Mouse (Mus musculus) limb, embryonic 13.5 days (tissue): ENCODE results near the gene Prr22. TPM values are rescaled to one million over a fixed set of nuclear protein-coding genes. Genes with fewer than 3 reads are reported as not detected.

Experiments
- ATAC-seq: fragments of 200-750 bp; cut with Nextera tagmentation; 2 replicates; pipeline ENCODE4 v1.8.0; 2017; ENCODE audit warnings: low read depth, moderate number of reproducible peaks, moderate TSS enrichment; ENCODE audit not compliant: low FRiP score
- H3K27ac ChIP-seq: fragments of 300-500 bp; sonication (generic); 2 replicates; pipeline ENCODE4 v1.5.1; 2015; ENCODE audit warnings: inconsistent platforms, mild to moderate bottlenecking, moderate library complexity
- H3K27me3 ChIP-seq: fragments of 300-500 bp; sonication (generic); 2 replicates; pipeline ENCODE4 v1.6.1; 2015; ENCODE audit warnings: mild to moderate bottlenecking, inconsistent platforms
- H3K36me3 ChIP-seq: fragments of 300-500 bp; sonication (generic); 2 replicates; pipeline ENCODE4 v1.6.1; 2015; ENCODE audit warnings: inconsistent platforms, mild to moderate bottlenecking, moderate library complexity
- H3K4me1 ChIP-seq: fragments of 300-500 bp; sonication (generic); 2 replicates; pipeline ENCODE4 v1.6.1; 2015; ENCODE audit warnings: inconsistent platforms
- H3K4me2 ChIP-seq: fragments of 300-500 bp; sonication (generic); replicated peaks from 2 replicates; pipeline ENCODE4 v1.6.1; 2015; ENCODE audit warnings: inconsistent platforms, mild to moderate bottlenecking, moderate library complexity
- H3K4me3 ChIP-seq: fragments of 300-500 bp; sonication (generic); 2 replicates; pipeline ENCODE4 v1.5.1; 2015; ENCODE audit warnings: moderate library complexity, mild to moderate bottlenecking, inconsistent platforms
- H3K9ac ChIP-seq: fragments of 300-500 bp; sonication (generic); 2 replicates; pipeline ENCODE4 v1.6.1; 2015; ENCODE audit warnings: mild to moderate bottlenecking, inconsistent platforms
- H3K9me3 ChIP-seq: fragments of 300-500 bp; sonication (generic); 2 replicates; pipeline ENCODE4 v1.6.1; 2016; ENCODE audit warnings: inconsistent platforms
- WGBS: fragments of 180-500 bp; shearing (Covaris S2); methylation state at CpG from one replicate; pipeline ENCODE4 v1.1.7; 2015; 5-methylcytosine and 5-hydroxymethylcytosine counted together
- polyA plus RNA-seq: library from polyadenylated mRNA; unstranded; fragments of >200 nt; fragmentation: Nextera tagmentation; extraction: Ambion mirVana; gene quantifications from 2 replicates; pipeline ENCODE4 v1.2.1, GENCODE M21; 2015

Gene Prr22
- polyA plus RNA-seq, 1 experiment from 2014 or later: 1.5 TPM

- WGBS: 64% methylated on average over 5 of the region's 5 CpGs
- Histone ChIP-seq H3K9me3 (no peaks in the 10 kb centered on the region), H3K4me2 (no peak overlapping the region), H3K4me1 (no peaks in the 10 kb centered on the region), H3K4me3 (no peak overlapping the region), H3K36me3 (no peaks in the 10 kb centered on the region), H3K27me3 (no peaks in the 10 kb centered on the region), H3K9ac (no peak overlapping the region), H3K27ac (no peak overlapping the region)
- ATAC-seq: no peak
Observed at GRCm38 (mm10) chr17:56744173-56744572, 25.9 kb upstream of the Prr22 start.

DNA sequence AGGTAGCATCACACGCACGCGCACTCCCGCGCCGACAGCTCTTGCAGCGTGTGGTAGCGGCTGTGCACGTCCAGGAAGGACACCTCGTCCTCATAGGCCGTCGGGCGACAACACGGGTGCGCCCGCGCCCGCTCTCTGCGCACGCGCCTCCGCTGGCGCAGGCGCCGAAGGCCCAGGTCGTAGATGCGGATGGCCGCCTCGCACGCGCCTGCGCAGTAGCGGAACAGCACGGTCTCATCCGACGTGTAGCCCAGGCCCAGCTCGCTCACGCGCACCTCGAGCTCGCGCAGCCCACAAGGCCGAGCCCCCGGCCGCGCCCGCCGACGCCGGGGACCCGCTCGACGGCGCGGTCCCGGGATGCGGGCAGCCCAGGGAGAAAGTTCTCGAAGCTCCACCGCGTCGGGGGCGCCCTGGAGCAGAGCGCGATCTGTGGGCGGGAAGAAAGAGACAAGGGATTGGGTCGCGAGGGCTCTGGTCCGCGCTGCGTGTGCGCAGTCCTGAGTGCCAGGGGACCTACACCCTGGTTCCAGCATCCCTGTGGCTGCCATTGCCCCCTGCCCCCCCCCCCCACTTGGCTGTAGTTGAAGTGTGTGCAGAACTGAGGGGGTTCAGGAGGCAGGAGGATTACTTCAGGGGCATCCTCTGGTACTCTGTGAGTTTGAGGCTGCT lies 18.5 kb upstream of the Prr22 start:
- Histone ChIP-seq H3K4me1 (peaks cover 22% of the 10 kb centered on the region), H3K4me2 (peak overlapping the region; percentile 55), H3K27ac (no peak overlapping the region), H3K27me3 (peaks cover 67% of the 10 kb centered on the region), H3K9ac (no peak overlapping the region; the same call in 1 of the 2 replicates), H3K9me3 (no peaks in the 10 kb centered on the region), H3K4me3 (peak overlapping the region; percentile 34), H3K36me3 (peaks cover 6% of the 10 kb centered on the region)
- ATAC-seq: peak; percentile 64; the same call in 1 of the 2 replicates
- 25% methylated on average over 71 of the region's 71 CpGs for WGBS

DNA sequence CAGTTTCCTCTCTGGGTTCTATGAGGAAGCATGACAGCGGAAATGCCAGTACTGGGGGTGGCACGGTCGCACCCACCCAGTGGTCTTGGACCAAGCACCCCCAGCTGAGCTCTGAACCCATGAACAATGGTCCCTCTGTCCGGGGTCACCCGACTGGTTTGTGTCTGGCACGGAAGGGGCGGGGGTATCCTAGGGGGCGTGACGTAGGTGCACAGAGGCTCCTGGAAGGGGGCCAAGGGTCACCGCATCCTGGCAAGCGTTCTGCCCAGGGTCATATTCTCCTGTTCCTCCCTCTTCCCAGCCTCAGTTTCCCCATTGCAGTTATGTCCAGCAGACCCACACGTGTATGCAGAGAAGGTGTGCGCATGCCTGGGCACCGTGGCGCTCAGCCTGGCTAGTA lies 16.6 kb upstream of the Prr22 start:
- H3K27me3 ChIP-seq: peaks cover 84% of the 10 kb centered on the region
- peak overlapping the region; percentile 11; the same call in 1 of the 2 replicates for H3K4me2 ChIP-seq

DNA sequence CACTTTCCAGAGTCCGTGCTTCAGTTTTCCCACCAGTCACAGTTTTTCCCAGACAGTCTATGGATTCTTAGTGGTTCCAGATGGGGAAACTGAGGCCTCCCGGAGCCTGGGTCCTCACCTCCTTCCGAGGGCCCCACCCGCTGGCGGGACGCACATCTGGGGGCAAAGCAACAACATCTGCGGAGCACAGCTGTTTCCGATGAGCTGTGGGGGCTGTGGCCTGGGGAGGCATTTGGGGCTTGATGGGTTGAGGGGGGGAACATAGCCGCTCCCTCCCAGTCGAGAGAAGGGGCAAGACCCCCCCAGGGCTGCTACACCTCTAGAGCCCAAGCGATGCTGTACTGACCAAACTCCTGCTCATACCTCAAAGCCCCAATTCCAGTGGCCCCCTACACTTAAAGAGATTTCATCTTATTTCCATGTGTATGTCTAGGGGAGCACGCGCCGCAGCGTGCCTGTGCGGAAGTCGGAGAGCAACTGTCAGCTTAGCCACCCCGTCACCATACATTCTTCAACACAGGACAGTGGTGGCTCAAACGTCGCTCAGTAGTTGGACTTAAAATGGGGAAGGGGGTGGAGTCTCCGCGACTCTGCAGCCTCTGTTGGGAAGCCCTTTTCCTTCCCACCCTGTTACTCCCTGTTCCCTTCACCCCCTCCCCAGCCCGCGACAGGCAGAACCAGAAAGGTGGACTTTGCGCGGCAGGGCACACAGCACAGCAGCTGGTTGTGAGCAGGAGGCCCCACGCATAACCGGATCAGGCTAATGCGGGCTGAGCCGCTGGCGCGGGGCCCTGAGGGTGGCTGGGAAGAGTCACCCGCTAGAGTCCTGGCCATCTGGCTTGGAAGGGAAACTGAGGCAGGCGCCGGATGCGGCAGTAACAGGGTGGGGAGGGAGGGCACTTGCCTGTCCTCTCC lies 15.5 kb upstream of the Prr22 start:
- H3K9ac ChIP-seq: peak overlapping the region; percentile 13; the same call in 1 of the 2 replicates
- H3K4me3 ChIP-seq: peak overlapping the region; percentile 13; the same call in 1 of the 2 replicates
- no peaks in the 10 kb centered on the region for H3K9me3 ChIP-seq
- H3K36me3 ChIP-seq: peaks cover 6% of the 10 kb centered on the region
- H3K27me3 ChIP-seq: peaks cover 84% of the 10 kb centered on the region
- peaks cover 47% of the 10 kb centered on the region for H3K4me1 ChIP-seq
- WGBS: 14% methylated on average over 36 of the region's 36 CpGs
- ATAC-seq: no peak
- H3K4me2 ChIP-seq: peak overlapping the region; percentile 35; the same call in 1 of the 2 replicates
- H3K27ac ChIP-seq: no peak overlapping the region

More for the DNA sequence above, 16.6 kb upstream of the Prr22 start:
- no peak overlapping the region for H3K4me3 ChIP-seq
- 31% methylated on average over 15 of the region's 15 CpGs for WGBS
- H3K4me1 ChIP-seq: peaks cover 39% of the 10 kb centered on the region
- no peak overlapping the region for H3K9ac ChIP-seq
- H3K36me3 ChIP-seq: peaks cover 6% of the 10 kb centered on the region
- no peak overlapping the region for H3K27ac ChIP-seq
- ATAC-seq: no peak
- H3K9me3 ChIP-seq: no peaks in the 10 kb centered on the region

- peak; percentile 8; the same call in 1 of the 2 replicates for ATAC-seq
- peaks cover 58% of the 10 kb centered on the region for H3K4me1 ChIP-seq
- H3K4me2 ChIP-seq: peak overlapping the region; percentile 98
- H3K27me3 ChIP-seq: peaks cover 63% of the 10 kb centered on the region
- no peaks in the 10 kb centered on the region for H3K9me3 ChIP-seq
- H3K9ac ChIP-seq: peak overlapping the region; percentile 78
- peak overlapping the region; percentile 59 for H3K4me3 ChIP-seq
- H3K36me3 ChIP-seq: no peaks in the 10 kb centered on the region
- 1% methylated on average over 50 of the region's 51 CpGs for WGBS
- no peak overlapping the region for H3K27ac ChIP-seq
Observed at GRCm38 (mm10) chr17:56756703-56757399, 13.2 kb upstream of the Prr22 start.

DNA sequence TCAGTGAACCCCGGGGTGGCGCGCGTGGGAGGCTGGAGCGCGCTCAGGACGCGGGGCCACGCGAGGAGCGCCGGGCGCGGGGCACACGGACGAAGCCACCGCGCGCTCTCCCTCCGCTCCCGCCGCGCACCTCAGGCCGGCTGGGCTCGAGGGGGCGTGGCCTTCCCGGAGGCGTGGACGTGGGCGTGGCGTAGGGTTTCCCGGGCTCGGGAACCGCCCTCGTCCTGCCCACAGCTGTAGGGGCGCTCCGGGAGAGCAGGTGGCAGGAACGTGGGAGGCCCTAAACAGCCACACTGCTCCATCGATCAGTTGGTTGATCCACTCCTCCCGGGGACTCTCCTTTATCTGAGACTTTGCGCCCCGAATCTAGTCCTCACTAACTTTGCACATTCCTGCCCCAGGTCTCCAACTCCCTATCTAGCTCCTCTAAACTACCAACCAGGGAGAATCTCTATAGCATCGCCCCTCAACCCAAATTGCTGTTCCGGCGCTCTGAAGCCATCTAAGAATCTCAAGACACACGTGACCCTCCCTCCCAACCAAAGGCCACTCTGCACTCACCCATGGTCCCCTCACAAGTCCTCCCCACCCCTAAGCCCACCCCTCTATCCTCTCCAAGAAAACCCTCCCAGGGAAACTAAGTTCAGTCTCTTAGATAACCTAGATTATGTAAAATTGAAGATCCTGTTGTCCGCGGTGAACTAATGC lies 12.5 kb upstream of the Prr22 start, which contains the start of gene Nrtn:
Nrtn (minus strand) TSS at position 115 of the 708 bp plus-strand sequence.
- H3K27me3 ChIP-seq: peaks cover 56% of the 10 kb centered on the region
- H3K36me3 ChIP-seq: no peaks in the 10 kb centered on the region
- H3K9ac ChIP-seq: peak within 1 kb of the TSS; percentile 78
- peaks cover 62% of the 10 kb centered on the region for H3K4me1 ChIP-seq
- H3K4me3 ChIP-seq: peak within 1 kb of the TSS; percentile 59
- no peak within 1 kb of the TSS for H3K27ac ChIP-seq
- under 1% methylated on average over 43 of the region's 48 CpGs for WGBS
- peak; percentile 52 for ATAC-seq
- no peaks in the 10 kb centered on the region for H3K9me3 ChIP-seq
- peak within 1 kb of the TSS; percentile 98 for H3K4me2 ChIP-seq

DNA sequence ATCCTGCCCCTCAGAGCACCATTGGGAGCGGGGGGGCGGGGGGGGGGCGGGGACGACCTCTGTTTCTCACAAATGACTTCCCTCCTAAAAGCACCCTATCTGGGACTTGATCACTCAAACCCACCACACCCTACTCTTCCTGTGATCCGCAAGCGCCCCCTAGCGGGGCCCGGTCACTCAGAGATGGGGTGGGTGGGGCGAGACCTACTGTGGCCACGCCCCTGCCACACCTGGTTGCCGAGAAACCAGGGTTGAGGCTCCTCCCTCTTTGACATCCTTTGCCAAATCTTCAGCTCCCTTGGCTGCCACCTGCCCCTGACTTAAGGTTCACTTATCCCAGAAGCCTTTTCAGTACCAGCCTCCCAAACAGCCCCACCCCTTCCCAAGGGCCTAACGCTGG lies 11.9 kb upstream of the Prr22 start:
- Histone ChIP-seq H3K4me1 (peaks cover 68% of the 10 kb centered on the region), H3K9ac (no peak overlapping the region), H3K27me3 (peaks cover 51% of the 10 kb centered on the region), H3K27ac (no peak overlapping the region), H3K4me3 (no peak overlapping the region), H3K9me3 (no peaks in the 10 kb centered on the region), H3K4me2 (peak overlapping the region; percentile 98), H3K36me3 (no peaks in the 10 kb centered on the region)
- no peak for ATAC-seq
- 5% methylated on average over 12 of the region's 12 CpGs for WGBS

DNA sequence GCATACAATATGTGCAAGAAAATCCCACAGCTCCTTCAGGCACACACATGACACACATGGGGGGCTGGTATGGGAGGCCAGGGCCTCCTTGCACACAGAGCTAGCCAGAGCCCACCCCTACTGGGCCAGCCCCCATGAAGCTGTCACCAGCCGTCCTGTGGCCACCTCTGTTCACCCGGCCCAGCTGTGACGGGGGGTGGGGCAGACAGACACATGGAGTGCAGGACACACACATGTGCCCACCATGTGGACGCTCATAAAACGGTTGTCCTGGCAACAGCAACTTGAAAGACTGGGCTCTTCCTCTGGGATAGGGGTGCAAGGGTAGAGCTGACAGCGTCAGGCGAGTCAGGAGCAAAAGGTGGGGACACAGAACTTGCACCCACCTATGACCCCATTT lies 10.8 kb upstream of the Prr22 start:
- peaks cover 39% of the 10 kb centered on the region for H3K27me3 ChIP-seq
- WGBS: 21% methylated on average over 7 of the region's 7 CpGs

GRCm38 (mm10) chr17:56761077-56761476 lies 9.0 kb upstream of the Prr22 start:
- Histone ChIP-seq H3K4me1 (peaks cover 55% of the 10 kb centered on the region), H3K27ac (no peak overlapping the region), H3K9ac (no peak overlapping the region), H3K9me3 (no peaks in the 10 kb centered on the region), H3K27me3 (peaks cover 21% of the 10 kb centered on the region), H3K4me3 (no peak overlapping the region), H3K36me3 (no peaks in the 10 kb centered on the region), H3K4me2 (peak overlapping the region; percentile 75)
- ATAC-seq: no peak
- WGBS: 63% methylated on average over 3 of the region's 3 CpGs

More for the DNA sequence above, 10.8 kb upstream of the Prr22 start:
- H3K27ac ChIP-seq: no peak overlapping the region
- no peak for ATAC-seq
- H3K9ac ChIP-seq: no peak overlapping the region
- no peaks in the 10 kb centered on the region for H3K9me3 ChIP-seq
- H3K36me3 ChIP-seq: no peaks in the 10 kb centered on the region
- peaks cover 58% of the 10 kb centered on the region for H3K4me1 ChIP-seq
- H3K4me2 ChIP-seq: peak overlapping the region; percentile 11; the same call in 1 of the 2 replicates
- H3K4me3 ChIP-seq: no peak overlapping the region

GRCm38 (mm10) chr17:56761991-56762410 lies 8.0 kb upstream of the Prr22 start:
- peaks cover 49% of the 10 kb centered on the region for H3K4me1 ChIP-seq
- H3K9me3 ChIP-seq: no peaks in the 10 kb centered on the region
- H3K36me3 ChIP-seq: peaks cover 6% of the 10 kb centered on the region
- peak overlapping the region; percentile 81; the same call in 1 of the 2 replicates for H3K27ac ChIP-seq
- peaks cover 12% of the 10 kb centered on the region for H3K27me3 ChIP-seq
- peak; percentile 33 for ATAC-seq
- H3K4me3 ChIP-seq: peak overlapping the region; percentile 48
- peak overlapping the region; percentile 70 for H3K9ac ChIP-seq
- peak overlapping the region; percentile 75 for H3K4me2 ChIP-seq
- 0% methylated on average over 28 of the region's 28 CpGs for WGBS
